Mouse (Mus musculus) embryonic facial prominence, embryonic 12.5 days (tissue): ENCODE results near the gene Zbtb40. TPM values are rescaled to one million over a fixed set of nuclear protein-coding genes. Genes with fewer than 3 reads are reported as not detected.

Experiments
- ATAC-seq: fragments of 200-750 bp; cut with Nextera tagmentation; 2 replicates; pipeline ENCODE4 v1.8.0; 2017; ENCODE audit not compliant: insufficient number of reproducible peaks, insufficient read depth, low FRiP score, low TSS enrichment
- H3K27ac ChIP-seq: fragments of 300-500 bp; sonication (generic); 2 replicates; pipeline ENCODE4 v1.5.1; 2016; ENCODE audit warnings: mild to moderate bottlenecking
- H3K27me3 ChIP-seq: fragments of 300-500 bp; sonication (generic); 2 replicates; pipeline ENCODE4 v1.6.1; 2016; ENCODE audit warnings: mild to moderate bottlenecking, moderate library complexity
- H3K36me3 ChIP-seq: fragments of 300-500 bp; sonication (generic); 2 replicates; pipeline ENCODE4 v1.6.1; 2016; ENCODE audit warnings: mild to moderate bottlenecking
- H3K4me1 ChIP-seq: fragments of 300-500 bp; sonication (generic); 2 replicates; pipeline ENCODE4 v1.6.1; 2016
- H3K4me2 ChIP-seq: fragments of 300-500 bp; sonication (generic); replicated peaks from 2 replicates; pipeline ENCODE4 v1.6.1; 2016; ENCODE audit warnings: mild to moderate bottlenecking, moderate library complexity
- H3K4me3 ChIP-seq: fragments of 300-500 bp; sonication (generic); 2 replicates; pipeline ENCODE4 v1.5.1; 2016; ENCODE audit warnings: mild to moderate bottlenecking
- H3K9ac ChIP-seq: fragments of 300-500 bp; sonication (generic); 2 replicates; pipeline ENCODE4 v1.6.1; 2016; ENCODE audit warnings: mild to moderate bottlenecking, moderate library complexity
- H3K9me3 ChIP-seq: fragments of 300-500 bp; sonication (generic); 2 replicates; pipeline ENCODE4 v1.6.1; 2016; ENCODE audit warnings: mild to moderate bottlenecking, moderate library complexity
- WGBS: fragments of 180-500 bp; shearing (Covaris S2); methylation state at CpG from one replicate; pipeline ENCODE4 v1.1.7; 2016; 5-methylcytosine and 5-hydroxymethylcytosine counted together
- polyA plus RNA-seq: library from polyadenylated mRNA; unstranded; fragments of >200 nt; fragmentation: Nextera tagmentation; extraction: Ambion mirVana; gene quantifications from 2 replicates; pipeline ENCODE4 v1.2.1, GENCODE M21; 2016

The Zbtb40 gene
- polyA plus RNA-seq, 1 experiment from 2014 or later: 5.9 TPM

GRCm38 (mm10) chr4:136967511-136967910 is 81.1 kb downstream of the Zbtb40 start:
- Histone ChIP-seq H3K27me3 (peaks cover 66% of the 10 kb centered on the region), H3K9ac (no peak overlapping the region), H3K27ac (no peak overlapping the region), H3K4me2 (no peak overlapping the region), H3K9me3 (no peaks in the 10 kb centered on the region), H3K4me1 (peaks cover 37% of the 10 kb centered on the region), H3K4me3 (no peak overlapping the region), H3K36me3 (no peaks in the 10 kb centered on the region)
- ATAC-seq: no peak
- 43% methylated on average over 9 of the region's 9 CpGs for WGBS

DNA sequence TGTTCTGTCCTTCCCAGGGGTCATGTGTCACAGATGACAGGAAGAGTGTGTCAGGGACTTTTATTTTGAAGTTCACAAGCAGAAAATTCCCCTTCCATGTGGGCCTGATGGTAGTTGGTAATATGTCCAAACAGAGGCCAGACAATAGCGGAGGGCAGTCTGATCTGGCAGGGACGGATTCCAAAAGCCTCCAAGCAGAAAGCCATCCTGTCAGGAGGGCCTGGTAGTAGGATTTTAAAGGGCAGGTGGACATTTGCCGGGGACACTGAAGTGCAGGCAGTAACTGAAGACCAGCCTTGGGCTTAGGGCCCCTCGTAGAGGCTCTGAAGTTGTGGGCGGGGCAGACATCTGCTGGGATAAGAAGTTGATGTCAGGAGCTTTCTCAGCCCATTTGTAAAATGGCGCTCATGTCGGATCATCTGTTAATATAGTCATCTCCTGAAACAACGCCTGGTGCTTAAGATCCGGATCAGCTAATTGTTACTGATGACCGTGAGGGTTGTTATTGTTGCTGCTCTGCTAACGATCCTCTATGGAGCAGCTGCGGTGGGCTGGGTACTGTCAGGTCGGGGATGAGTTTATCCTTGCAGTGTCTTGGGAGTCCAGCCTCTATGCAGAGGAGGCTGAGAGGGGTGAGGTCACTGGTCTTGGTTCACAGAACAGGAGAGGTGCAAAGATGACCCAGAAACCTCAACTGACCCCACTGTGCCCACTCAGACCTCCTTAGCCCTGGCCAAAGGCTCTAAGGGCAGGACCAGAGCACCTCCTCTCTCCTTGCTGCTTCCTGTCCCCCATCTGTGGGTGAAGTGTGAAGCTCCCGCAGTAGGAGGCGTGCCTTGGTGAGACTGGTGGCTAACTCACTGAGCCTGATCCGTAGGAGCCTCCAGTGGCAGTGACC is 81.9 kb downstream of the Zbtb40 start:
- H3K36me3 ChIP-seq: no peaks in the 10 kb centered on the region
- no peaks in the 10 kb centered on the region for H3K9me3 ChIP-seq
- no peak overlapping the region for H3K9ac ChIP-seq
- no peak overlapping the region for H3K4me3 ChIP-seq
- 45% methylated on average over 16 of the region's 16 CpGs for WGBS
- no peak for ATAC-seq
- H3K27me3 ChIP-seq: peaks cover 64% of the 10 kb centered on the region
- no peak overlapping the region for H3K4me2 ChIP-seq
- H3K27ac ChIP-seq: no peak overlapping the region
- peaks cover 42% of the 10 kb centered on the region for H3K4me1 ChIP-seq

DNA sequence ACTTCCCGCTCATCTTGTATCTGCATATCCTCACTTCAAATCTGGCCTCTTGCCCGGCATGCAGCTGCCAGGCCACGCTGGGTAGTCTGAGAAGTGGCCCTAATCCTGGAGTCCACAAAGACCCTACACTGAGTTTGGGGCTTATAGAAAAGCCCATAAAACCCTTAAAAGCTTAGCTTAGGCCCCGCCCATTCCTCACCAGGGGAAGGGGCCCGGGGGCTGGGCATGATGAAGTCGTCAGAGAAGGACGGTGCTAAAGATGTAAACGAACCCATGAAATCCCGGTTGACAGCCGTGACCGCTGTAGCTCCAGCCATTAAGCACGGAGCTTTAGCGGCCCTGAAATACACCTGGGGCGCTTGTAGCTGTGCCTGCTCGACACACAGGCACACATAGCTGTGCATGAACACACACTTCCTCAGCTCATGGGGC is 83.6 kb downstream of the Zbtb40 start:
- Histone ChIP-seq H3K4me2 (no peak overlapping the region), H3K4me3 (no peak overlapping the region), H3K36me3 (no peaks in the 10 kb centered on the region), H3K9me3 (no peaks in the 10 kb centered on the region), H3K27me3 (peaks cover 64% of the 10 kb centered on the region), H3K9ac (no peak overlapping the region), H3K4me1 (peaks cover 53% of the 10 kb centered on the region), H3K27ac (no peak overlapping the region)
- 0 out of 2 replicates have a peak, but pooled peaks have one; percentile 25 for ATAC-seq
- 15% methylated on average over 15 of the region's 15 CpGs for WGBS

DNA sequence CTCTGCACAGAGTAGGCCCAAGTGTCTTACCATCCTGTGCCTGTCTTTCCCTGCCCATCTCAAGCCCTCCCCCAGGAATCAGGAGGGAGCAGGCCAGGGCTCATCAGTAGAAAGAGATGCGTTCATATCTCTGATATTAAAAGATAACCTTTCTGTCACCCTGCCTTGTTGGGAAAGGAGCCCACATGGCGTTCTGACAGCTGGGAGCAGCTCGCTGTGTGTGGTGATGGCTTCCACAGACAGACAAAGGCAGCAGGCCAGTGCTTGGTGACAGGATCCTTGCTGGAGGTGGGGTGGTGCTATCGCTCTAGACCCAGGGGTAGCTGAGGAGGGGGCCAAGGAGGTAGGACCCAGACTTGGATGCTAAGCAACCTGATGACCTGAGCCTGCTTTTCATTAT is 86.2 kb downstream of the Zbtb40 start:
- ATAC-seq: no peak
- H3K4me3 ChIP-seq: no peak overlapping the region
- no peak overlapping the region for H3K9ac ChIP-seq
- no peak overlapping the region for H3K27ac ChIP-seq
- WGBS: 53% methylated on average over 4 of the region's 4 CpGs
- H3K4me2 ChIP-seq: no peak overlapping the region
- no peaks in the 10 kb centered on the region for H3K9me3 ChIP-seq
- peaks cover 66% of the 10 kb centered on the region for H3K27me3 ChIP-seq
- no peaks in the 10 kb centered on the region for H3K36me3 ChIP-seq
- H3K4me1 ChIP-seq: peaks cover 42% of the 10 kb centered on the region

- 44% methylated on average over 4 of the region's 4 CpGs for WGBS
- Histone ChIP-seq H3K9ac (no peak overlapping the region), H3K27ac (no peak overlapping the region), H3K4me2 (no peak overlapping the region), H3K27me3 (peaks cover 66% of the 10 kb centered on the region), H3K4me1 (peaks cover 43% of the 10 kb centered on the region), H3K4me3 (no peak overlapping the region), H3K36me3 (no peaks in the 10 kb centered on the region), H3K9me3 (no peaks in the 10 kb centered on the region)
- no peak for ATAC-seq
These were observed 86.8 kb downstream of the Zbtb40 start for GRCm38 (mm10) chr4:136961642-136962285.

DNA sequence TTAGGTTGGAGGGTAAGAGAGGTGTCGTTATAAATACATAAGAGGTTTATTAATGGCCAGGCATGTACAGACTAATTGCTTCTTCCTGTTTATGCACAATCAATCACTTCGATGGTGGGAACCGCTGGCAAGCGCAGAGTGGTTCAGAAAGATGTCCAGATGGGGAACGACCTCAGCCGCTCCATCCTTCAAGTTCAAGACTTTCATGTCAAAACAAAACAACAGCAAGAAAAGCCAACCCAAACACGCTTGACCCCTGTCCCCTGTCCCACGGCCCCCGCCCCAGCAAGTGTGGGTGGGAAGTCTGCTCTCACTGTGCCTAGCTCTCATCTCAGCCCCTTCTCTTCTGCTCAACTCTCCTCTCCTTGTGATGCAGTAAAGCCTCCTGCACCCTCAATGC is 88.0 kb downstream of the Zbtb40 start:
- H3K27ac ChIP-seq: no peak overlapping the region
- H3K4me1 ChIP-seq: peaks cover 40% of the 10 kb centered on the region
- no peaks in the 10 kb centered on the region for H3K36me3 ChIP-seq
- H3K27me3 ChIP-seq: peaks cover 65% of the 10 kb centered on the region
- ATAC-seq: no peak
- H3K4me2 ChIP-seq: no peak overlapping the region
- H3K9me3 ChIP-seq: no peaks in the 10 kb centered on the region
- WGBS: 46% methylated on average over 9 of the region's 9 CpGs
- H3K4me3 ChIP-seq: no peak overlapping the region
- H3K9ac ChIP-seq: no peak overlapping the region

DNA sequence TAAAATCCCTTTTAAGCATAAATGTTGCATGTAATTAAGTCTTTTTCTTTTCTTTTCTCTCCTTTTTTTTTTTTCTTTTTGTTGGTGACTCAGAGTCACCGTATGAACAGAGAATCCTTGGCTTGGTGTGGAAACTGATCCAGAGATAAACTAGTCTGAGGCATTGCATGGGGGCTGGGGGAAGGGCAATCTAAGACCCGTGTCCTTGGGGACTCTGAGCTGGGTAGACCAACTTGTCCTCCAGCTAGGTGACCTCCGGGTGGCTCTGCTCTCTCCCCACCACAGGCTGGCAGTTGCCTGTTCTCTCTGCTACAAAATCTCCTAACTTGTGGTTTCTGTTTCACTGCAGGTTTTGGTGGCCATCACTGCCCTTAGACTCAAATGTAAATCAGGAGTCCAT is 88.5 kb downstream of the Zbtb40 start:
- H3K4me2 ChIP-seq: no peak overlapping the region
- no peaks in the 10 kb centered on the region for H3K9me3 ChIP-seq
- H3K27me3 ChIP-seq: peaks cover 65% of the 10 kb centered on the region
- no peak for ATAC-seq
- no peak overlapping the region for H3K27ac ChIP-seq
- WGBS: 42% methylated on average over 3 of the region's 3 CpGs
- peaks cover 35% of the 10 kb centered on the region for H3K4me1 ChIP-seq
- no peak overlapping the region for H3K4me3 ChIP-seq
- H3K36me3 ChIP-seq: no peaks in the 10 kb centered on the region
- H3K9ac ChIP-seq: no peak overlapping the region

DNA sequence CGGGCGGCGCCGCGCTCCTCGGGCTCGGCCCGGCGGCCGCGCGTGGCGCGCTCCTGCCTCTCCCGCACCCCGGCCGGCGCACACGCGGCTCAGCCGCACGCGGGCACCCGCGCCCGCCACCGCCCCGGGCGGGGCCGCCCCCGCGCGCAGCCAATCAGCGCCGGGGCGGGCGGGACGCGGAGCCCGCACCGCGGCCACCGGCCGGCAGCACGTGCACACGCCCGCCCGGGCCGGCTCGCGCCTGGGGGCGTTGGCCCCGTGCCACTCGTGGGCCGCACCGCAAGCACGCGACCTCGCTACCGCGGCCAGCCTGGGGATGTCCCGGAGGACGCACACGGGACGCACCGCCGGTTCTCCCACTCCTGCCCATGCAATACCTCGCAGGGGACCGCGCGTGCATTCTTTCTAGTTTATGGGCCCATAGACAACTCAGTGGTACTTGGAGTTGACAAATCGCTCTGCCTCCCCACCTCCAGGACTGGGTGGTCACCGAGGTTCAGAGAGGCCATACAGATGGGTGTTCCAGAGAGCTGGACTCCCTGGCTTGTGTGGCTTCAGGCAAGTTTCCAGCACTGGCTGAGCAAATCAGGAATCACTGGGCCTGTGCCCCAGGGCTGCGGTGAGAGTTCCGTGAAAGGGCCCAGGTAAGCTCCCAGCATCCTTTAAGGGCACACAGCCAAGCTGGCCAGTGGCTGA is 91.7 kb downstream of the Zbtb40 start, which contains the start of gene Epha8:
Gene Epha8 (minus strand): TSS at position 66 of the 696 bp plus-strand sequence.
- 2% methylated on average over 66 of the region's 75 CpGs for WGBS
- H3K4me1 ChIP-seq: peaks cover 24% of the 10 kb centered on the region
- peak within 1 kb of the TSS; percentile 42 for H3K4me3 ChIP-seq
- H3K27me3 ChIP-seq: peaks cover 78% of the 10 kb centered on the region
- peak within 1 kb of the TSS; percentile 30; the same call in 1 of the 2 replicates for H3K9ac ChIP-seq
- ATAC-seq: no peak
- peak within 1 kb of the TSS; percentile 86 for H3K4me2 ChIP-seq
- H3K27ac ChIP-seq: no peak within 1 kb of the TSS
- H3K36me3 ChIP-seq: no peaks in the 10 kb centered on the region
- no peaks in the 10 kb centered on the region for H3K9me3 ChIP-seq

DNA sequence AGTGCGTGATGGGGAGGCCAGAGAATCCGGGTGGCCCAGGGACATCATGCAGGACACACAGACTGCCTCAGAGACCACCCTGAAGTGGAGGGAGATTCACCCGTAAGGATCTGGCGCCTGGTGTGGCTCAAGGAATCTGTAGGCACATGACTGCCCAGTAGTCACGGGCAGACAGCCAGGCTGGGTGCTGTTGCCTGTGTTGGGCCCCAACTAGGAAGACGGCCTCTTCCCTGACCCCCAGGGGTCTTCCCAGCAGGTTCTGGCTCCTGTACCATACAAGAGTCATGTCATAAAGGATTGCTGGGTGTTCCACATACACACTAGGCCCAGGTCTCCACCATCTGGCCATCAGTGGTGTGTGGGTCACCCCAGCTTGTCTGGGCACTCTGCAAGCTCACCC is 94.0 kb downstream of the Zbtb40 start:
- no peak overlapping the region for H3K27ac ChIP-seq
- no peak overlapping the region for H3K9ac ChIP-seq
- no peak overlapping the region for H3K4me3 ChIP-seq
- ATAC-seq: no peak
- 65% methylated on average over 6 of the region's 6 CpGs for WGBS
- H3K36me3 ChIP-seq: no peaks in the 10 kb centered on the region
- no peak overlapping the region for H3K4me2 ChIP-seq
- H3K4me1 ChIP-seq: peaks cover 13% of the 10 kb centered on the region; the same call in 1 of the 2 replicates
- no peaks in the 10 kb centered on the region for H3K9me3 ChIP-seq
- H3K27me3 ChIP-seq: peaks cover 86% of the 10 kb centered on the region

DNA sequence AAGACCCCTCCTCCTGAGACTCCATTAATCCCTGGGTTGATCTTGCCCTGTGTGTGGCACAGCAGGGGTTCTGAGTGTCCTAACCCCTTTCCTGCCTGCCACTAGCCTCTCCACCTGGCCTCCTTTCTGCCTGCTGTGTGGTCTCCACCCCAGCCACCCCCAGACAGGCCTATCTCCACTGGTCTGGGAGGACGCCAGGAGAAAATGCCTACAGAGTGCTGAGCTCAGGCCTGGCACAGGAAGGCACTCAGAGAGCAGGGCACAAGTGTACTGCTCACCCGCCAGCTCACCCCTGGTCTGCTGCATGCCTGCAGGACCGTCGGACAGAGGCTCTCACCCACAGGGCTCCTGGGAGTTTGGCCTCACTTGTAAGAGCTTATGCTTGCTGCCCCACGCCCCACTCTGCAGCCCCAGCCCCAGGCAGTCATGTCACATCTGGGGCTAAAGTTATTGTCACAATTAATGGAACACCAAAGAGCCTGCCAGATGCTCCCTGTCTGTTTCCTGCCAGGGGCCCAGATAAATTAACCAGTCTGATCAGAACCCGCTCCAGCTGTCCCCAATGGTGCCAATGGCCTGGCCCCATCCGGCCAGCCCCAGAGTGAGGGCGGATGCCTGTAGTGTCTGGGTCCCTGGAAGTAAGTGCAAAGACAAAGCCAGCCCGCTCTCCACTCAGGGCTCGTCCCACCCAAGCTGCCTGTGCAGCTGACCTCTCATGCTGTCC is 99.2 kb downstream of the Zbtb40 start:
- Histone ChIP-seq H3K27me3 (peaks cover 47% of the 10 kb centered on the region), H3K27ac (no peak overlapping the region), H3K4me1 (peaks cover 18% of the 10 kb centered on the region; the same call in 1 of the 2 replicates)

DNA sequence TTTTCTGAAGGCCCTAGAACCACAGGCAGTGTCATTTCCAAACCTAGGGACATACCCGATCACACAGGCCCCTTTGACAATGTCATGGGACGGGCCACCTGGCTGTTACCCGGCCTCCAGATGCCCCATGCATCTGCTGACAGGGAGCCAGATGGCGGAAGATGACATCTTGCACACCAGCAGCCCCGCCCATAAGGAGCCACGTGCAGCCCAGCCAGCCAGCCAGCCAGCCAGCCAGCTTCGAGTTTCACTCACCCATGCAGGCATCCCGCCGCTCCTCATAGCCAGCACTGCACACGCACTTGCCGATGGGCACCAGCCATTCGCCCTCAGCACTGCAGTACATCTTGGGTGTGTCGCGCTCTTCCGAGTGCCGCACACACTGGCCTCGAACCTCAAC is 103.2 kb downstream of the Zbtb40 start:
- H3K9me3 ChIP-seq: no peaks in the 10 kb centered on the region
- ATAC-seq: no peak
- peaks cover 38% of the 10 kb centered on the region for H3K27me3 ChIP-seq
- H3K36me3 ChIP-seq: no peaks in the 10 kb centered on the region
- H3K9ac ChIP-seq: no peak overlapping the region
- H3K4me3 ChIP-seq: no peak overlapping the region
- 58% methylated on average over 17 of the region's 17 CpGs for WGBS
- H3K4me1 ChIP-seq: peaks cover 27% of the 10 kb centered on the region
- no peak overlapping the region for H3K27ac ChIP-seq
- no peak overlapping the region for H3K4me2 ChIP-seq

More for the DNA sequence above, 99.2 kb downstream of the Zbtb40 start:
- WGBS: 36% methylated on average over 10 of the region's 10 CpGs
- Histone ChIP-seq H3K9ac (no peak overlapping the region), H3K36me3 (no peaks in the 10 kb centered on the region), H3K4me2 (no peak overlapping the region), H3K4me3 (no peak overlapping the region), H3K9me3 (no peaks in the 10 kb centered on the region)
- no peak for ATAC-seq
